Mouse (Mus musculus) cerebellum, postnatal 14 days (tissue): Measurements from ENCODE around the gene Nrbf2.

Experiments
- DNase-seq, 2 experiments: peaks; one replicate each; pipeline ENCODE4 v3.0.0; 2021; ENCODE audit warnings: mixed read lengths in 2 of 2

The Nrbf2 gene

DNA sequence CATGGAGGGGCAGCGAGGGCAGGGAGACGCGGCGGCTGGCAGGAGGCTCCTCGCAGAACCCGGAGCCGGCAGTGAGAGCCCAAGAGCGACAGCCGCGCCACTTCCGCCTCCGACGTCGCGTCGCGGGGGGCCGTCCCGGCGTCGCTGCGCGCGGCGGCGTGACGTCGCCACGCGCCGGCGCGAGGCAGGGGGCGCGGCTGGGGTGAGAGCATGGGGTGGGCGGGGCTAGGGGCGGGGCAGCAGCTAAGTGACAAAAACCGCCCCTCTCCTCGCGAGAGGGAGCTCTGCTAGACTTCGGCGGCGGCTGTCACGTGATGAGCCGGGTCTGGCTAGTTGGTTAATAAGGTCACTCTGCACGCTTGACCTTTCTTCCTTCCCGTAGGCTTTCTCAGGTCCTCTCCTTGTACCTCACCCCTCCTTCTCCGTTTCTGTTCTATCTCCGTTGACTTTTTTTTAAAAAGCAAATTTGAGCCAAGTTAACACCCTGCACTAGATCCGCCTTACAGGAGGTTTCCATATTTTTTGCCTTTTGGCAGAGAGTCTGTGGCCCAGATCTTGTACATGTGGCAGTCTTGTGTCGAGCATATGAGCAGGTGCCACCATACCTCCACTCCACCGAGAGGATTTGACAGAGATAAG lies at the start of gene Nrbf2:
Gene Nrbf2 (minus strand): TSS at position 130 of the 639 bp plus-strand sequence.
- peak; percentile 89 to 92 for DNase-seq

DNA sequence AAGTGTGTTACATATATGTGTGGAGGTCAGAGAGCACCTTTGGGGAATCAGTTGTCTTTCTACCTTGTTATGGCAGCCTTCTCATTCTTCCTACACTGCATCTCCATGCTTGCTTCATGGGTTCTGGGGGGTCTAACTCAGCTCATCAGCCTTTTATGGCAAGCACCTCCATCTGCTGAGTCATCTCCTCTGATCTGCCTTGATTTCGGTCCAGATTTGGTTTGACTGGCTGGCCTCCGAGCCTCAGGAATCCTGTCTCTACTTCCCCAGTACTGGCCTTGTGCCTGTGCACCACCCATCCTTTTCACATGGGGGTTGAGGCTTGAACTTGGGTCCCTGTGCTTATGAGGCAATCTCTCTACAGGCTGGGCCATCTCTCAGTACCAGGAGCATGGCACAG lies 45.5 kb upstream of the Nrbf2 start:
- no peak for DNase-seq

DNA sequence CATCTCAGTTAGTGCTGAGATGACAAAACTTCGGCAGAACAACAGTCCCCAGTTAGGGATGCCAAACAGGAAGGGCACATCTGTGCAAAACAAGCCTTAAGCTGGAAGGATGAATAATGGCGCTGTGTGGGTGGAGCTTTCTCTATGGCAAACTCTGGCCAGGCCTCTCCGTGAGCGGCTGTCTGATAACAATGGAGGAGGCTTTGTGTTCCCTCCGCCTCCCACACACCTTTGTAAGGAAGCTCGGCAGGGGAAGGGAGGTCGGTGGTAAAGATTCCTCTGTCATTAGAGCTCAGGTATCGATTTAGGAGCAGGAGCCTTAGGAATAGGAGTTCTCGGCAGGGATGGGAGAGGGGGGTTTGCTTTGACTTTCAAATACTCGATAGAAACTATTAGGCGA lies 44.6 kb upstream of the Nrbf2 start:
- DNase-seq = no peak

DNA sequence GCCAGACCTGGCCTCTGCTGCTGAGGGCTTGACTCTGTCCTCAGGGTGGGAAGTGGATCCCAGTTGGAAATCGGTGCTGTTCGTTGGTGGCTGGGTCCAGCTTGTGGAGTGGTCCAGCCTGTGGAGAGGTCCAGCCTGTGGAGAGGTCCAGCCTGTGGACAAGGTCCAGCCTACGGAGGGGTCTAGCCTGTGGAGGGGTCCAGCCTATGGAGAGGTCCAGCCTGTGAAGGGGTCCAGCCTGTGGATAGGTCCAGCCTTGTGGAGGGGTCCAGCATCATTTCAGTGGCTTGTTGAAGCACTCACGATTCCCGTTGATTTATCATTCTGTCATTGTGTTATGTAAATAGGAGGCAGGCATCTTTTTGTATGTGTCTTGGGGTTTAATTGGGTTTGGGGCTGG lies 43.1 kb upstream of the Nrbf2 start:
- no peak for DNase-seq

DNA sequence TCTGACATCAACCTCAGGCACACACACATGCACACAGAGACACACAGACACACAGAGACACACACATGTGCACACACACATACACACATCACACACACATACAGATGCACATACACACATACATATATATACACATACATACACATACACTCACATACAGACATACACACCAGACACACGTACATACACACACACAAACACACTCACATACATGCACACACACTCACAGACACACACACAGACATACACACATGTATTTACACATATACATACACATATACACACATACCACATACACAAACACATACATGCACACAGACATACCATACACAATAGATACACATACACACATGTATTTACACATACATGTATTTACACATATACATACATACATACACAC lies 38.9 kb upstream of the Nrbf2 start:
- DNase-seq = no peak

DNA sequence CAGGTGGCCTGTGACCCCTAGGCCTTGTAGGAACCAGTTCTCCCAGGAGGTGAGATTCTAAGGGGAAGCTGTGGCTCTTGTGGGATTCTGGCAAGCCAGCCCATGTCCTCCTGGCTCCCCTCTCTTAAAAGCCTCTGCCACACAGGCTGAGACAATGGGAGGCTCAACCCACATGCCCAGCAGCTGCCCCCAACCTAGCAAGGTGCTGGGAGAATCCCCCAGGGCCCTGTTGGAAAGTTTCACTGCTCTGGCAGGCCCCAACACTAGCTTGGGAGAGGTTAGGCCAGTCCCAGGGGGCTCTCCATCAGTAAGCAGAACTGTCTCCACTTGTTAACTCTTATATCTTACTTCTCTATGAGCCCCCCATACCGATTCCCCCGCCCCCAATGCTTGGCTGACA lies 36.3 kb upstream of the Nrbf2 start:
- no peak for DNase-seq

DNA sequence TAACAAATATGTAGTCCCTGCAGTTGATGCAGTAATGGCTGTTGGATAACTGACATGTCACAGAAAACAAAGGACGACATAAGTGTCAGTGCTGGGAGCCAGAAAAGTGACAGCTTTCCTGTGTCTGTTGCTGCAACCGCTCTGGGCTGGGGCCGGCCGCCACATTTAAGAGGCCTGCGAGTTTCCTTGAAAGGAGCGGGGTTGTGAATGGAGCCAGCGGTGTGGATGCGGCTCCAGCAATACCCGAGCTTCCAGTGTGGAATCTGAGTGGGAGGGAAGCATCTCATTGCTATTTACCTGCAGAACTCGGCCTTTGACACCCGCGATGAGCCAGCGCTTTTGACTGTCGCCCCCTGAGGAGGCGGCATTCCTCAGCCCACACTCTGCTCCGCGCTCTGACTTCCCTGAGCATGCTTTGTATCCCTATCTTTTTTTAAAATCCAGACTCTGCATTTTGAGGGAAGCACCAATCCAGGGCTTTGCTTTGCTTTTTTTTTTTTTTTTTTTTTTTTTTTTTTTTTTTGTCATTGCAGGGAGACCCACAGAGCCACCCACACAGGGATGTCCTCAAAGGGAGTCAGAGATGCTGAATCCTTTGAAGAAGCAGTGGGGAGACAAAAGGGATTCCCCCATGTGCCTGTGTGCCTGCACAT lies 35.2 kb upstream of the Nrbf2 start:
- DNase-seq = no peak

DNA sequence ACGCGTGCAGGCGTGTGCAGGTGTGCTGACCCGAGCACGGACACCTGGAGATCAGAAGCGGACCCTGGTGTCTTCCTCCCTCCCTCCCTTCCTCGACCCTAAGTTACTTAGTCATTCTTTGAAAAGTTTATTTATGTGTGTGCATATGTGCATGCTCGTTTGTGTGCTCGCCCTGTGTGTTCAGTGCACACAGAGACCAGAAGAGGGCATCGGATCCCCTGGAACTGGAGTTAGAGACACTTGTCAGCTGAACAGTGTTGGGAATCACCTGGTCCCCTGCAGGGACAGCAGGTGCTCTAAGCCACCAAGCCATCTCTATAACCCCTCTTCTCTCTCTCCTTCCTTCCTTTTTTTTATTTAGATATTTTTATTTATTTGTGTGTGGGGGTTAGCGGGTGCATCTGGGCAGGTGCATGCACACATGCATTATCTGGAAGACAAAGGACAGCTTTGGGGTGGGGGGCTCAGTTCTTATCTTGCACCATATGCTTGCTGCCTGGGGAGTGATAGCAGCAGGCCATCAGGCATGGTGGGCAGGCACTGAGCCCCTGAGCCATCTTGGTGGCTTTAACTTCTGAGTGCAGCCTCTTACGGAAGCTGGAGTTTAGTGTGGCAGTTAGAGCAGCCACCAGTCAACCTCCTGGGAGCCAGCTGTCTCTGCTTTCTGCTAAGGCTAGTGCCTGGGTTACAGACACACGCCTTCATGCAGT lies 34.1 kb upstream of the Nrbf2 start:
- DNase-seq = no peak

DNA sequence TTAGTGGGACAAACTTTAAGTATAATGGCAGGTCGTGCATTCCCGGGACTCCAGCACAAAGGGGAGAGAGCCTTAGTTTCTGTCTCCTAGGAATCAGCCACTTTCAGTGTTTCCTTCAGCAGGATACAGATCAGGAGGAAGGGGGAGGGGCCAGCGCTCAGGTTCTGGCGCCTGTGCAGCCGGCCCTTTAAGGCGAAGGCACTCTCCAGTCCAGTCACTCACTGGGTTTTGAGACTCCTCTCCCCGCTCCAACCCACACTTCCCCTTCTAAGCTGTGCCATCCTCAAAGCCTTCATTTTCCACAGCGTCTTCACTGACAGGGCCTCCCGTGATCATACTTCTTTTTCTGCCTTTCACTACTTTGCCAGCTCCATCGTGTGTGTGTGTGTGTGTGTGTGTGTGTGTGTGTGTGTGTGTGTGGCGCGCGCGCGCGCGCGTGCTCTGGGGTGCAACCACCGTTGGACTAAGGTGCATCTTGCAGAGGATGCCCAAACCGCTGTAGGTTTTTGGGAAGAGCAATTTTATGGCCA lies 32.9 kb upstream of the Nrbf2 start:
- peak; percentile 31 to 44 for DNase-seq

DNA sequence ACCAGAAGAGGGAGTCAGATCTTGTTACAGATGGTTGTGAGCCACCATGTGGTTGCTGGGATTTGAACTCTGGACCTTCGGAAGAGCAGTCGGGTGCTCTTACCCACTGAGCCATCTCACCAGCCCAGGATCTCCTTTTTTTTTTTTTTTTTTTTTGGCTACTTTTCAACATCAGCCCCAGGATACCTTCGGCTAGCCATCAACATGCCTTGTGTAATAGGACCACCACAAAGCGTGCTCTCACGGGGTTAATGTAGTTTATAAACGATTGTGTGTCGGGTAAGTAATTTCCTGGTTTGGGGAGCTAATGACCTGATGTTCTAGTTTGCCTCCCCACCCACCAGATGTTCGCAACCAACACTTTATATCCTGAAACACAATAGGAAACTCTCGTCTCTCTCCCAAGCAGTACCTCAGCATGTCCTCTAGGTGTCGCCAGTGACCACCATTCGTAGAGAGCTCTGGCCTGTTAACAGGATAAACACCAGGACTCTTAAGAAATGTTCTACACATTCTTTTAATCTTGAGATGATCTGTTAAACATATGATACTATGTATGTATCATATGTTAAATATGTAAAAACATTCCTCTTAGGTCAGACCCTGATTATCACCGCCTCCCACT lies 29.8 kb upstream of the Nrbf2 start:
- DNase-seq = peak; percentile 67 to 69

DNA sequence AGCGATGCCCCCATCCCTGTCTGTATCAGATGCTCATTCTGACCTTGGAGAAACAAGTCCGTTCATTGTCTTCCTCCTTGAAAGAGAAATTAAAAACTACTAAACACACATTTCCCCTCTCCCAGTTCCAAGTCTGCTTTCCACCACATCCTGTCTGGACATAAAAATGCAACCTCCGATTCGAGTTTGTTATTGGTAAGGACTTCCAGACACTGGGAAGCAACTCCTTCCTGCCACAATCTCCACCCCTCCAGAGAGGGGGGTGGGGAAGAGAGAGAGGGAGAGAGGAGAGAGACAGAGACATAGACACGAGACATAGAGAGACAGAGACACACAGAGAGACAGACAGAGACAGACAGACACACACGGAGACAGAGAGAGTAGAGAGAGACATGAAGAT lies 27.4 kb upstream of the Nrbf2 start:
- no peak for DNase-seq

DNA sequence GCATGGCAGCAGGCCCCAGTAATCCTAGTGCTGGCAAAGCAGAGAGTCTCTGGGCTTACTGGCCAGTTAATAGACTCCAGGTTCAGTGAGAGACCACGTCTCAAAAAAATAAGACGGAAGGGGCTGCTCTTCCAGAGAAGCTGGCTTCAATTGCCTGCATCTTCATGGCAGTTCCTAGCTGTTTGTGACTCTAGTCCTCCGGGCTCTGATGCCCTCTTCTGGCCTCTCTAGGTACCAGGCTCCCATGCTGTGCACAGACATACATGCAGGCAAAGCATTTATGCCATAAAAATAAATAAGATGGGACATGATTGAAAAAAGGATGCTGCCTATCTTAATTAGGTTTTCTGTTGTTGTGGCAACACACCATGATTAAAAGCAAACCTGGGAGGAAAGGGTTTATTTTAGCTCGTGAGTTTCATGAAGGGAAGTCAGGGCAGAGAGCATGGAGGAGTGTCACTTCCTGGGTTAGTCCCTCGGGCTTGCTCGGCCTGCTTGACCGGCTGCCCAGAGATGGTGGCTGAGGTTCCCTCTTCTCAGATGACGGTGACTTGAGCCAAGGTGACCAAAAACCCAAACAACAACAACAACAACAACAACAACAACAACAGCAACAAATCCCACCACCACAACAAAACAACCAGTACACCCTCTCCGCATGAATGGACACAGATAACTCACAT lies 26.3 kb upstream of the Nrbf2 start:
- DNase-seq = peak; percentile 76 to 80

DNA sequence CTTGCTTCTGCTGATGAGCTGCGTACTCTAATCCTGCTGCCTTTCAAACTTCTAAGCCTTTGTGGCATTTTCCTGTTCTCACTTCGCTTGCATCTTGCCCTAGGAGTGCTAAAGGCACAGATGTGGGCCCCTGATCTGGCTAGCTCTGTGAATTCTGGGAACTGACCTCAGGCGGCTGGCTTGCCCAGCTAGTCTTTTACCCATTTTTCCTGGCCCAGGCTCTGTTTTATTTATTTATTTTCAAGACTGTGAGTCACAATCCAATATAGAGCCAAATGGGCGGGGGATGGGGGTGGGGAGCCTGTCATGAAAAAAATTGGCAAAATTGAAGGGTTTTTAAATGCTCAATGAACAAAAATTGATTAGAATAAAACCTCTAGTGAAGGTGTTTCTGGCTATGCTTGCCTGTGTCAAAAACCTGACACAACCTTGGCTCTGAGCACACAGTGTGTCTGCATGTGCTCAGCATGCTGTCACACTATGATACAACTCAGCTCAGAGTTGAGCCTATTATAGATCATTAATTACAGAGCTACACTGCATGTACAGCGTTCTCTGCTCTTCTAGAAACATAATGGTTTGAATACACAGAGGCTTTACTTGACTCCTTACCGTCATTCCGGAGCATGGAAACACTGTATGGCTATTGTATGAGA lies 24.5 kb upstream of the Nrbf2 start:
- DNase-seq = no peak

DNA sequence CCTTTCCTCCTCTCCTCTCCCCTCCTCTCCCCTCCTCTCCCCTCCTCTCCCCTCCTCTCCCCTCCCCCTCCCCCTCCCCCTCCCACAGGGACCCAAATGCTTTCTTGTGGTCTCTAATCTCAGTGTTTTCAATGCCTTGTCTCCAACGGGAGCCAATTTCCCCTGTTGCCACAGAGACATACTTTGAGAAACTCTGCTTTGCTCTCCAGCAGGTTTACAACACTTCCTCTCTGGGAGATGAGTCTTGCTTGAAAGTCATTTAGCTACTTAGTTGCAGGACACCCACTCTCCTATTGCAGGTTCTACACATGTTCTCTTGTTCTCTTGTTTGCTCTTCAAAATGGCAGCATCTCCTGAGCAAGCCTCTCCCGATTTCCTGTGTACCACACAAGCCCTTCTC lies 17.2 kb upstream of the Nrbf2 start:
- DNase-seq = no peak

DNA sequence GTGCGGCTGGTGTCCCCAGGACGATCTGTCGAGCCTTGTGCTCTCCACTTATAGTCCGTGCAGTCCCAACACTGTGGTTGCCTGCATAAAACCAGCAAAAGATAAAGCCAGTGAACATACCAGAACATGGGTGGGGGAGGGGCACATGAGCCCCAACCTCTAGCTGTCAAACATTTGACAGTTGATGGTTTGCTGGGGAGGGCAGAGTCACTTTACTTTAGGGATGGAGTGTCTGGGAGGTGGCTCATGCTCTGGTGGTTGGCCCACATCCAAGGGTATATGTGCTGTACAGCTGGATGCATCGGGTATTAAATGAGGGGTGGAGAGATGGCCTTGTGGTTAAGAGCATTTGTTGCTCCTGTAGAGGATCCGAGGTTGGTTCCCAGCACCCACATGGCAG lies 15.9 kb upstream of the Nrbf2 start:
- DNase-seq = no peak

DNA sequence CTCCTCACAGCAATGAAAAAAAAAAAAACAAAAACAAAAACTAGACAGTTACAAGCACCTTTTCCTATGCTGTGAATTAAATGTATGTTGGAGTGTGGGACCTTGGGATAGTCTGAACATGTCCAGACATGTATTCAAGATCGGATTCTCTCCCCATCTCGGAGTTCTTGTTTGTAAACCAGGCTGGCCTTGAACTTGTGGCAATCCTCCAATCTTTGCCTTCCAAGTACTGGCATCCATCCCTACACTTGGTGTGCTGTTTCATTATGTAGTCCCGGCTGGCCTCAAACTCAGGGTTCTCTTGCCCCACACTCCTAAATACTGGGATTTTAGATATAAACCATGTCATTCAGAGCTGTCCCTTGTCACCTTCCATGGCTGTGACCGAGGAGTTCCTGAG lies 14.2 kb upstream of the Nrbf2 start:
- peak in 1 of 2 experiments; percentile 35 for DNase-seq

DNA sequence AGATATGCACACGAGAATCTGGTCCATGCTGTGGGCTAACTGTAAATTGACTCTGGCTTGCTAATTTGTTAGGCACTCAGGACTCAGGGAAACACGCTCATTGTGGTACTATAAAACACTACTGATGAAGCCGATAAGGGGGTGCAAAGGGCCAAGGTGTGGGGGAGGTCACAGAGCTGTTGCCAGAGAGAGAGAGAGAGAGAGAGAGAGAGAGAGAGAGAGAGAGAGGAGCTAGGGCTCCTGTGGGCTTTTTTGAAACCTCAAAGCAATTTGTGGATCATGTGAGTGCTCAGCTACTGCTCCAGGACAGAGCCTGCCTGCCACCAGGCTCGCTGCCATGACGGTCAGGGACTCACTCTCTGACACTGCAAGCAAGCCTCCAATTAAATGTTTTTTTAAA lies 13.8 kb upstream of the Nrbf2 start:
- DNase-seq = no peak

DNA sequence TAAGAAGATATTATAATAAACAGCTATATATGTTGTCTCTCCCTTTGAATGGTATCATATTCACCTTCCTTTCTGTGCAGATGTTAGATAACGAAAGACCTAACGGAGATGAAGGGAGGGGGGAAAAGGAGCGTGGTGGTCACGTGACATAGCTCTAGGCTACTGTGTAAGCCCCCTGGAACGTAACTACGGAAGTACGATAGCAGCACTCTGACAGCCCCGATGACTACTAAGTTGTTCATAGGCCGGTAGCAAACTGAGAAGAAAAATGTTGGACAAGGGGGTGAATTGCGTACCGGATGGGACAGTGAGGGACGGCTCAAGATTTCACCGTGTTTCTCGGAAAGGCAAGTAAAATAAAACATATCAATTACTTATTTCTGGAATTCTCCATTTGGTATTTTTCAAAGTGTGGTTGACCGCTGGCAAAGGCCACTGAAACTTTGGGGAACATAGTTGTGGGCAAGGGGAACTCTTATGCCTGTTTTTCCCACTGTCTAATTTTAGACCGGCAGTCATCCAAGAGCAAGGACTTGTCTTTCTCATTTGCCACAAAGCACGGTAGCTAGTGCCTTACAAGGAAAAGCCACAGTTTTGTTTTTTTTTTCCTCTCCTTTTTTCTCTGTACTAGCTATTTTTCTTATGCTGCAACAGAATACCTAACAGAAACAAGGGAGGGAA lies 12.2 kb upstream of the Nrbf2 start:
- no peak for DNase-seq

DNA sequence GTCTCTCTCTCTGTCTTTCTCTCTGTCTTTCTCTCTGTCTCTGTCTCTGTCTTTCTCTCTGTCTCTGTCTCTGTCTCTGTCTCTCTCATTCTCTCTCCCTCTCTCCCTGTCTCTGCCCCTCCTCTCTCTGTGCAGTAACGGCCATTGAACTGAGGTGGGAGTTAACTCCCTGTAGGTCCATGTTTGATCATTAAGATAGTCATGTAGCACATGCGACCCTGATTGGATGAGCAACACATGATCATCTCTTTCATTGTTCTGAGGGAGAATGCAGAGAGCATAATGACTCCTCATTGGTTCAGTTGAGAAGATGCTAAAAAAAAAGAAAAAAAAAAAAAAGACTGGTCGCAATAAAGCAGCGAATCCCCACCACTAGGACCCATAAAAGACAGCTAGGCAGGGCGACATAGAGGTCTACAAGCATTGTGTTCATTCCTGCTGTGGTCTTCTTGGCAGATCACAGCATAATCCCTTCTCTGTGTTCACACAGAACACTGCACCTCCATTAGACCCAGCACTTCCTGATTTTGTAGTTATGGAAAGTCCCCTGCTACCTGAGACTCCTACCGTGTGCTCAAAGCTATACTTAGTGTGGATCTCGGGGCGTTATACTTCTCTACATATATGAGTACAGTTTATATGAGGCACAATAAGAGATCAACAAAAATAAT lies 11.5 kb upstream of the Nrbf2 start:
- no peak for DNase-seq

DNA sequence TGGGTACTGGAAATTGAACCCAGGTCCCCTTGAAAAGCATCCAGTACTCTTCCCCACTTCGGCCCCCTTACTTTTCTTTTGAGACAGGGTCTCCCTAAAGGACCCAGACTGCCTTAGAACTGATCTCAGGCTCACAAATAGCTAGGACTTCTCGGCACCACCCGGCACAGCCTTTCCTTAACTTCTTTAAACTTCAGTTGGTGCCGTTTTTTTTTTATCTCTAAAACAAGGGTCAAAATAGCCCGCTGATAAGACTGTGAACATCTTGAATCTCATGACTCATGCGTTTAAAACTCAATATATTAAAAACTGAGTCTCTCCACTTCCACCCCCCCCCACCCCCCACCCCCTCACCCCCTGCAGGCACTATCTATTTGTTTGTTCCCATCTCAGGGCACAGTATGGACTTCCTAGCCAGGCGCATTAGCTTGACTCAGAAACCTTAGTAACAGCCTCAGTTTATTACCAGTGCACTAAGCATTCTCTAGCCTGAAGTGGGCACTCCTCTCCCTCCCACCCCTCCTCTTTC lies 10.9 kb upstream of the Nrbf2 start:
- no peak for DNase-seq

DNA sequence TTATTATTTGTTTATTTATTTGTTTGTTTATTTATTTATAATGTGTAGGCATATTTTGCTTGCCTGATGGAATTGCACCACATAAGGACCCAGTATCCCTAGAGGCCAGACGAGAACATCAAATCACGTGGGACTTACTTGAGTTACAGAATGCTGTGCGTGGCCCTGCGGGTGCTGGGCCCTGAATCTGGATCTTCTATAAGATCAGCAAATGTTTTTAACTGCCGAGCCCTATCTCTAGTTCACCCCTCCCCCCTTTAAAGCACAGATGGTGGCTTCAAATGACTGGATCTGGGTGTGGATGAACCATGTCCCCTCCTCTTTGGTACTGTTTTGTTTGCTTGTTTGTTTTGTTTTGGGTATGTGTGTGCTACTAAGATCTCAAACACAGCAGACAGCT lies 10.2 kb upstream of the Nrbf2 start:
- no peak for DNase-seq
